Mouse (Mus musculus) lung, embryonic 15.5 days (tissue): ENCODE measurements around the gene Prss27. TPM values are rescaled to one million over a fixed set of nuclear protein-coding genes. Genes with fewer than 3 reads are reported as not detected.

Experiments used
- ATAC-seq: fragments of 200-750 bp; cut with Nextera tagmentation; 2 replicates; pipeline ENCODE4 v1.8.0; 2017; ENCODE audit warnings: moderate number of reproducible peaks, borderline replicate concordance; ENCODE audit not compliant: low FRiP score, low TSS enrichment; ENCODE audit errors: extremely low read depth
- H3K27ac ChIP-seq: fragments of 300-500 bp; sonication (generic); 2 replicates; pipeline ENCODE4 v1.5.1; 2015; ENCODE audit warnings: moderate library complexity, mild to moderate bottlenecking, inconsistent platforms
- H3K27me3 ChIP-seq: fragments of 300-500 bp; sonication (generic); 2 replicates; pipeline ENCODE4 v1.6.1; 2015; ENCODE audit warnings: inconsistent platforms
- H3K36me3 ChIP-seq: fragments of 300-500 bp; sonication (generic); 2 replicates; pipeline ENCODE4 v1.6.1; 2015; ENCODE audit warnings: inconsistent platforms
- H3K4me1 ChIP-seq: fragments of 300-500 bp; sonication (generic); 2 replicates; pipeline ENCODE4 v1.6.1; 2015; ENCODE audit warnings: inconsistent platforms
- H3K4me2 ChIP-seq: fragments of 300-500 bp; sonication (generic); 2 replicates; pipeline ENCODE4 v1.6.1; 2015; ENCODE audit warnings: inconsistent platforms, mild to moderate bottlenecking, moderate library complexity
- H3K4me3 ChIP-seq: fragments of 300-500 bp; sonication (generic); 2 replicates; pipeline ENCODE4 v1.5.1; 2015; ENCODE audit warnings: mild to moderate bottlenecking, inconsistent platforms
- H3K9ac ChIP-seq: fragments of 300-500 bp; sonication (generic); 2 replicates; pipeline ENCODE4 v1.6.1; 2015; ENCODE audit warnings: inconsistent platforms
- H3K9me3 ChIP-seq: fragments of 300-500 bp; sonication (generic); 2 replicates; pipeline ENCODE4 v1.6.1; 2016; ENCODE audit warnings: inconsistent platforms
- WGBS: fragments of 180-500 bp; shearing (Covaris S2); methylation state at CpG from one replicate; pipeline ENCODE4 v1.1.7; 2015; 5-methylcytosine and 5-hydroxymethylcytosine counted together
- polyA plus RNA-seq: library from polyadenylated mRNA; unstranded; fragments of >200 nt; fragmentation: Nextera tagmentation; extraction: Ambion mirVana; gene quantifications from 2 replicates; pipeline ENCODE4 v1.2.1, GENCODE M21; 2015

Prss27 gene
- polyA plus RNA-seq, 1 experiment from 2014 or later = 0.39 TPM

DNA sequence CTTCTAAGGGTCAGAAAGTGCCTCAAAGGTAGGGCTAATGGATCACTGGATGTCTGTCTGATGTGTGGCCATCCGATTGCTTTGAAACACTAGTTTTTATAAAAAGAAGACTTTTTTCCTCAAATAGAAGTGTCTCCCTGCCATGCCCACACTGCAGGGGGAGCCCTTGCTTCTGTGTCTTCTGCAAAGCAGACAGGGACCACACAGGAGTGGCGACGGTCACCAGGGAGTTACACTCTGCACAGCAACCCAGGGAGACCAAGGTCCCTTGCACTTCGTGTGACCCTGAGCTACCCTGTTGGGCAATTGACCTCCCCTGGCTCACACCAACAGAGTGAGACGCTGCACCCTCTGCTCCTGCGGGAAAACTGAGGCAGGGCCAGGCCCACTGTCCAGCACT, 990 bp upstream of the Prss27 start:
- Histone ChIP-seq H3K27ac (no peak overlapping the region), H3K36me3 (no peaks in the 10 kb centered on the region), H3K9me3 (no peaks in the 10 kb centered on the region), H3K4me2 (no peak overlapping the region), H3K9ac (no peak overlapping the region), H3K4me3 (no peak overlapping the region), H3K4me1 (no peaks in the 10 kb centered on the region), H3K27me3 (no peaks in the 10 kb centered on the region)
- ATAC-seq = no peak
- WGBS = 66% methylated on average over 6 of the region's 6 CpGs

DNA sequence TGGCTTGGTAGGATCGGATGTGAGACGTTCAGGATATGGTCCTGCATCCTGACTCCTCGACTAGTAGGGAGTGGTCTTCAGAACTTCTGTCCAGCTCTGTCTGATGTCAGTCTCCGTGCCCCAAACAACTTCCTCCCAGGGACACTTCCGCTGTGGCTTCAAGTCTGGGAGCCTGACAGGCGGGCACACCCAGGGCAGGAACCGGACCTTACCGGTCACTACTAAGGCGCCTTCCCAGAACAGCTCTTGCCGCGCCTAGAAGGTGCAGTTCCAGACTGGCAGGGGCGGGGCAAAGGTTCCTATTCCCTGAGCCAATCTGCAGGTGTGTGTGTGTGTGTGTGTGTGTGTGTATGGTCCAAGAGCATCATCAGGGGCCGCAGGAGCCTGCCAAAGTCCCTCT, 584 bp upstream of the Prss27 start:
- Histone ChIP-seq H3K27ac (no peak overlapping the region), H3K9me3 (no peaks in the 10 kb centered on the region), H3K36me3 (no peaks in the 10 kb centered on the region), H3K4me3 (no peak overlapping the region), H3K27me3 (no peaks in the 10 kb centered on the region), H3K4me2 (no peak overlapping the region), H3K9ac (no peak overlapping the region), H3K4me1 (no peaks in the 10 kb centered on the region)
- 72% methylated on average over 13 of the region's 13 CpGs for WGBS
- ATAC-seq = no peak

DNA sequence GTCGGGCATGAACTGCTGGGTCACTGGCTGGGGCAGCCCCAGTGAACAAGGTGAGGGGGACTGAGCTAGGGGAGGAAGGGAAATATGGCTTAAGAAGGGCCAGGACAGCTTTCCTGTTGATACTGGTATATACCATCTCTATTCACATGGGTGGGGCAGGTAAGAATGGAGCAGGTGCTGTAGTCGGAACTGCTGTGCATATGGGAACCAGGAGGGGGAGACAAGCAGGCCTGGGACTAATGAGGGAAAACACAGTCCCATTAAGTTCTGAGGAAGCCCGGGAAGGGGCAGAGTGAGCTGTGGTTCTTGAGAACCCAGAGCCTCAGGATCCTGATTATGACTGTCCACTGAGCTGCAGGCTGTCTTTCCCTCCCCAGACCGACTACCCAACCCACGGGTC, 6.5 kb downstream of the Prss27 start:
- no peak overlapping the region for H3K27ac ChIP-seq
- H3K4me1 ChIP-seq = no peaks in the 10 kb centered on the region
- 55% methylated on average over 5 of the region's 5 CpGs for WGBS
- no peaks in the 10 kb centered on the region for H3K9me3 ChIP-seq
- H3K36me3 ChIP-seq = peaks cover 23% of the 10 kb centered on the region
- no peak for ATAC-seq
- no peak overlapping the region for H3K9ac ChIP-seq
- H3K27me3 ChIP-seq = no peaks in the 10 kb centered on the region
- no peak overlapping the region for H3K4me3 ChIP-seq
- H3K4me2 ChIP-seq = no peak overlapping the region

DNA sequence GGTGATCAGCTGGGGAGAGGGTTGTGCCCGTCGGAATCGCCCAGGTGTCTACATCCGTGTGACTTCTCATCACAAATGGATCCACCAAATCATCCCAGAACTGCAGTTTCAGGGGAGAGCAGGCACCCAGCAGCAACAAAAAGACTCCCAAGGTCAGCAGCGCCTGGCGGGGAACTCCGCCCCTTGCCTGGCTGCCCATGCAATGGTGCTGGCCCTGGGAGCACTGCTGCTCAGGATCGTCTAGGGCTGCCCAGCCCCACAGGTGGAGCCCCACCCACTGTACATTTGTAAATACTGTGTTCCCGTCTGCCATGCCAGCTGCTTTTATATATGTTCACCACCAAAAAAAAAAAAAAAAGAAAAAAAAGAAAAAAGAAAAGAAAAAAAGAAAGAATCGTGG, 7.7 kb downstream of the Prss27 start:
- H3K9me3 ChIP-seq = no peaks in the 10 kb centered on the region
- no peaks in the 10 kb centered on the region for H3K27me3 ChIP-seq
- ATAC-seq = no peak
- H3K4me3 ChIP-seq = no peak overlapping the region
- no peaks in the 10 kb centered on the region for H3K4me1 ChIP-seq
- no peak overlapping the region for H3K27ac ChIP-seq
- no peak overlapping the region for H3K4me2 ChIP-seq
- WGBS = 70% methylated on average over 10 of the region's 10 CpGs
- no peak overlapping the region for H3K9ac ChIP-seq
- peaks cover 27% of the 10 kb centered on the region for H3K36me3 ChIP-seq

DNA sequence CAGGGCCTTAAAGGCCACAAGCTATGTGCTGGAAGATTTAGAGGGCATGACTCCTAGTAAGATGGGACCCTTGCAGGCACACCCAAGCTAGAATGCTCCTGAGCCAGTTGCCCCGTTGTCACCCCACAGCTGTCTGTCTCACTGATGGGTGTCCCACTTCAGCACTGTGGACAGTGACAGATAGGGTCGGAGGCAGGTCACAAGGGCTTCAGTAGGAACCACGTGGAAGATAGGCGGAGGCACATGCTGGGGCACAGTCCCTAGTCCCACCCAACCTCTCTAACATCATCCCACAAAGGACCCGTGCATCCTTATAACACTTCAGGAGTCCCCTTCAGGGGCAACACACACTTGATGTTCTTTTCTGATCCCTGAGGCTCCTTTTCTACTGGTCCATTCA, 8.1 kb downstream of the Prss27 start:
- H3K27ac ChIP-seq = no peak overlapping the region
- no peak for ATAC-seq
- 28% methylated on average over 5 of the region's 5 CpGs for WGBS
- H3K9ac ChIP-seq = no peak overlapping the region
- H3K4me1 ChIP-seq = no peaks in the 10 kb centered on the region
- H3K27me3 ChIP-seq = no peaks in the 10 kb centered on the region
- H3K36me3 ChIP-seq = peaks cover 31% of the 10 kb centered on the region
- H3K9me3 ChIP-seq = no peaks in the 10 kb centered on the region
- H3K4me2 ChIP-seq = no peak overlapping the region
- H3K4me3 ChIP-seq = no peak overlapping the region

DNA sequence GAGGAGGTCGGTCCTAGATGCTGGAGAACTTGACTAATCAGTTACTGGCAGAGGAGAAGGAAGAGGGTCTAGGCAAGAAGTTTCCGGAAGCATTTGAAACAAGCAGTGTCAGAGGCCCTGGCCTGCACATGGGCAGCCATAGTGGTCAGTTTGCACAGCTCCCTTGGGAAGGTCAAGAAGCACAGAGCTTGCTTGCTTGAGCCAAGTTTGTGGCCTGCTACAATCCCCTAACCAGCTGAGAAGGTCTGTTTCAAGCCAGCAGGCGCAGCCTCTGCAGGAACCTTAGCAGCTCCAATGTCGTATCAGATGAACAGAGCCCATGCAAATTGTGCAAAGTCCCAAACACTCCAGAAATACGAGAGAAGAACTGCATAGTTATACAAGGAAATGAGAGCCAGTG, 10.1 kb downstream of the Prss27 start:
- Histone ChIP-seq H3K36me3 (peaks cover 43% of the 10 kb centered on the region), H3K27ac (no peak overlapping the region), H3K4me3 (no peak overlapping the region), H3K27me3 (no peaks in the 10 kb centered on the region), H3K9me3 (no peaks in the 10 kb centered on the region), H3K4me1 (no peaks in the 10 kb centered on the region), H3K4me2 (no peak overlapping the region), H3K9ac (no peak overlapping the region)
- no peak for ATAC-seq
- 73% methylated on average over 5 of the region's 5 CpGs for WGBS

DNA sequence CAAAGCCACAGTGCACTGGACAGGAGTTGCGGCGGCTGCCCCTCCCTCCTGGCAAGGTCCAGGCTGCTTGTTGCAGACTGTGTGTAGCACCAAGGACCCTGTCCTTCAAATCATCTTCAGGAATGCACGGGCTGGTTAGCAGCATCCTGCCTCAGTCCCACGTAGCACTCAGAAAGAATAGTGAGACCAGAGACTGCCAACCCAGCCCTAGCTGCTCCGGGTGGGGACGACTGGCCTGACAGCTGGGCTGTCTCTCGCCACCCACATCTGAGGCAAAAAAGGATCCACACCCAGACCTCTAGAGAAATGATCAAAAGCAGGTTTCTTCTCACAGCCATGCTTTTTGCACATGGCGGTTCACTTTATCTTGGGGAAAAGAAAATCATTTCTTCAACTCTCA, 11.1 kb downstream of the Prss27 start:
- no peak overlapping the region for H3K4me3 ChIP-seq
- ATAC-seq = no peak
- no peaks in the 10 kb centered on the region for H3K27me3 ChIP-seq
- H3K9ac ChIP-seq = no peak overlapping the region
- no peaks in the 10 kb centered on the region for H3K9me3 ChIP-seq
- no peak overlapping the region for H3K27ac ChIP-seq
- H3K36me3 ChIP-seq = peaks cover 52% of the 10 kb centered on the region
- H3K4me1 ChIP-seq = no peaks in the 10 kb centered on the region
- WGBS = 89% methylated on average over 8 of the region's 8 CpGs
- no peak overlapping the region for H3K4me2 ChIP-seq

DNA sequence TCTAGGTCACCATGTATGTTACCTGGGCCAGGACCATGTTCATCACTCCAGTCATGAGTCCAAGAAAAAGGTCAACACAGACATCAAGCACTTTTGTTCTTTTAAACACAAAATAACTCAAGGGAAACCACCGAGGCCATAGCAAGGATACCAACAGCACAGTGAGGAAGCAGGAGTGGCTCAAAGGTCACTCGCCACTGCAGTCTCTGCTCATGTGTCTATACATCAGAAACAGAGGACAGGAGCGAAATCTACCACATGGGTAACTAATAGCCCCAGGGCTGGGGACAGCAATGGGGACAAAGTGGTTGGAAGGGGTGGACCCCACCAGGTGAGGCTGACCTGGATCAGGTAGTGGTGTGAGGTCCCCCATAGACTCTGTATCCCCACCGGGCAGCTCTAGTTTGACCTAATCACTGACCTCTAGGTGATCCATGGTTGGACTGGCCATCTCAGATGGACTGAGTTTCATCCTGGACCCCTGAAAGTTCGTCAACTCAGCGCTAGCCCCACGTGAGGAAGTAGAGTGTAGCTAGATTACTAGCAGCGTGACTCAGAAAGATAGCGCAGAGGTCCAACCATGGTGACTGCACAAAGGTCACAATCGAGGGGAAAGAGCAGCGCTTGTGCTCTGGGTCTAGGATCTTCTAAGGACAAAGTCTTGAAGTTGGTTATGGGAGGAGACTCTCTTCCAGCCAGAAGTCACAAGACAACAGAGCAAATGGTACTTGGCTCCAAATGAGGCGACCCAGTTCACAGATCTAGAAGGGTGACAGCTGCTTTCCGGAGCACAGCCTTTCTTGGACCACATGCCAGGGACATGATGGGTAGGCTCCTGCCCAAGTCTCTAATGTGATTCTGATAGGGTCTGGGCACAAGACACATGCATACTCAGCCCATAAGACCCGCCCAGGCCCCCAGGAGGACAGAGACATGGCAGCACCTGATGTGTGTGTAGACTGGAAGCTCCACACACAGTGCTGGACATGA, 19.0 kb downstream of the Prss27 start:
- no peak for ATAC-seq
- Histone ChIP-seq H3K4me2 (no peak overlapping the region), H3K4me1 (no peaks in the 10 kb centered on the region), H3K9me3 (no peaks in the 10 kb centered on the region), H3K4me3 (no peak overlapping the region), H3K27ac (no peak overlapping the region), H3K9ac (no peak overlapping the region), H3K27me3 (no peaks in the 10 kb centered on the region), H3K36me3 (peaks cover 74% of the 10 kb centered on the region)
- 93% methylated on average over 14 of the region's 14 CpGs for WGBS

DNA sequence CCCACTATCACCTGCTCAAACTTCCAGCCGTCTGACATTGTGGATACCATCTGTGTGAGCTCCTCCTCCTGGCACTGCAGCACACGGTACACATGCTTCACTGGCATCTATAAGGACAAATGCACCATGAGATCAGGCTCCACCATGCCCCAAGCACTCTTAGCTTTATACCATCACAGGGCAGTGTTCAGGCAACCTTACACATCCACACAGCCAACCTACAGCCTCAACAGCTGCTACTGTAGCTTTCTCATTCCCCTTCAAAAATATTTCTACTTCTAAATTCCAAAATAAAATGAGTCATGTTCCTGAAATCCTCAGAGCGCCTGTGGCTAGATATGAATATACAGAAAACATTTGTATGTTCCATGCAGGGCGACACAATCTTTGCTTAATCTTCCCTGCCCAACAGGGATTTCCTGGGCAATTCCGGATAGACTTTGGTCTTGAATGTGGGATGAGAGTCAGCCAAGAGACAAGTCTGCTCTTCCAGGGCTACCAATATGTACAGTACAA, 19.8 kb downstream of the Prss27 start:
- Histone ChIP-seq H3K27me3 (no peaks in the 10 kb centered on the region), H3K4me3 (no peak overlapping the region), H3K36me3 (peaks cover 72% of the 10 kb centered on the region), H3K27ac (no peak overlapping the region), H3K4me1 (no peaks in the 10 kb centered on the region), H3K9ac (no peak overlapping the region), H3K4me2 (no peak overlapping the region), H3K9me3 (no peaks in the 10 kb centered on the region)
- 83% methylated on average over 5 of the region's 5 CpGs for WGBS
- no peak for ATAC-seq

DNA sequence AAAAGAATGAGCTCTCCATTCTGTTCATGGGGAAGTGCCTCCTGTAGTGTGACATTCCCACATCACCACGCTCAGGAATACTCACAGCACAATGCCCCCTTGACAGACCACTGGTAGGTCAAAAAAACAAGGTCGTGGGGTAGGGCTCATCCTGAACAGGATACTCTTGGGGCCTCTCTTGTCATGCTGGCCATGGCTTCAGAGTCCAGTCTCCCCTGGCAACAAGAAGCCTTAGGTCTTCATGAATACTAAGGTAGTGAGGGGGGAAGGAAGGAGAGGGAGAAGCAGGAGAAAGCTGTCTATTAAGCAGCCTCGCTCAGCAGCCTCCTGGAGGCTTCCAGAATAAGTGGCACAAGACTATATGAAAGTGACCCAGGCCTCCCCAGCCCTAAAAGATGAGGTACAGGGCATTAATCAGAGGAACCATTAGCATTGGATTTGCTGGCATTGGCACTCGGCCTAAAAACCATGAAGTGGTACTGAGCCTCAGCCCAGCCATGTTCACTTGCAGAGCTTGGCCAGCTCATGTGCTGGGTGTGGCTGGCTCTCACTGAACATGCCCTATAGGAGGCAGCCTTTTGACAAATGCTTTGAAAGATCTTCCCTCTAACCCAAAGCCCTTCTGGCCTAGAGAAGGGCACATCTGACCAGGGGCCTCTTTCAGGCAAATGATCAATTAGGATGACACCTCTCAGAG, 24.7 kb downstream of the Prss27 start:
- no peak for ATAC-seq
- Histone ChIP-seq H3K4me1 (no peaks in the 10 kb centered on the region), H3K27me3 (no peaks in the 10 kb centered on the region), H3K36me3 (peaks cover 32% of the 10 kb centered on the region), H3K4me2 (no peak overlapping the region), H3K9me3 (no peaks in the 10 kb centered on the region), H3K4me3 (no peak overlapping the region), H3K27ac (no peak overlapping the region), H3K9ac (no peak overlapping the region)
- 80% methylated on average over 4 of the region's 4 CpGs for WGBS

DNA sequence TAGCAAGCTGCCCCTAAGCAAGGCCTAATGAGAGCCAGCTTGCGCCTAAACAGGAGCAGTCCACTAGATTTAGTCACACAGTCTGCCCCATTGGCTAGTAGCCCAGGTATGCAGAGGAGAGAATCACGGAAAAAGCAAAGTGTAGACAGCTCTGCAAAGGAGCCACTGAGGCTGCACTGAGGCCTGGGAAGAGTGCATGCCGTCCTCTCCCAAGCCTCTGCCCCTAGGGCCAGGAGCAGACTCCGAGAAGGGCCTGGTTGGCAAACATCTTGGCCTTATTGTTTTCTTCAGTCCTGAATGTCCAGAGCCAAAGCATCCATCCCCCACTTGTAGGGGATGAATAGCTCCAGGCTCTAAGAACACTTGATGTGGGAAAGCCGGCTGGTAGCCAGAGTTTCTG, 30.3 kb downstream of the Prss27 start:
- no peak overlapping the region for H3K9ac ChIP-seq
- no peaks in the 10 kb centered on the region for H3K9me3 ChIP-seq
- H3K27me3 ChIP-seq = no peaks in the 10 kb centered on the region
- no peak overlapping the region for H3K4me2 ChIP-seq
- H3K4me1 ChIP-seq = peaks cover 8% of the 10 kb centered on the region
- WGBS = 82% methylated on average over 5 of the region's 5 CpGs
- H3K4me3 ChIP-seq = no peak overlapping the region
- no peak overlapping the region for H3K27ac ChIP-seq
- H3K36me3 ChIP-seq = 0 out of 2 replicates have a peak, but pooled peaks cover 5% of the 10 kb centered on the region
- no peak for ATAC-seq

DNA sequence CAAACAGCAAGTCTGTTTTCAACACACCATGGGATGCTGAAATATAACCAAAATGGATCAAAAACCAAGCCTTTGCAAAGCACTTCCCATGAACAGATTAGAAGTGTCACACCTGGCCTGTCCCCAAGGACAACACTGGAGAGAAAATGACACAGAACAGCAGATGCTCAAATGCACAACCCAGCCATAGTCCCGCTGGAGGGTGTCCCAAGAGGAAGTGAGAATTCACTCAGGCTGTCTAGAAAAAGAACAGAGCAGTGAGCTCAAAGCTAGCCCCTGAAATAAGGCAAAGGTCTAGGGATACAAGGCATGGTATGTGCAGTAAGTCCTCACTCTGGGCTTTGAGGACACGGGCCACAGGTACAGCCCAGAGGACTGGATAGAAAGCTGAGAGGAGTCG, 31.6 kb downstream of the Prss27 start:
- H3K9ac ChIP-seq = no peak overlapping the region
- H3K4me1 ChIP-seq = peaks cover 8% of the 10 kb centered on the region
- H3K4me2 ChIP-seq = no peak overlapping the region
- H3K27ac ChIP-seq = no peak overlapping the region
- H3K27me3 ChIP-seq = no peaks in the 10 kb centered on the region
- no peak overlapping the region for H3K4me3 ChIP-seq
- H3K36me3 ChIP-seq = 0 out of 2 replicates have a peak, but pooled peaks cover 5% of the 10 kb centered on the region
- WGBS = 74% methylated on average over 3 of the region's 3 CpGs
- no peak for ATAC-seq
- H3K9me3 ChIP-seq = no peaks in the 10 kb centered on the region
